Mouse (Mus musculus) left cerebral cortex, postnatal 25 days (tissue): ENCODE measurements around the gene Cdk1. TPM values are rescaled to one million over a fixed set of nuclear protein-coding genes. Genes with fewer than 3 reads are reported as not detected.
A peak's percentile ranks its signal among the peaks of the same experiment; 100 is the strongest.

ENCODE experiments used
- DNase-seq, 2 experiments: peaks; one replicate each; pipeline ENCODE4 v3.0.0; 2022; ENCODE audit warnings: low spot score in 2 of 2, mixed read lengths in 1 of 2
- intact Hi-C: fragments of 180-260 bp; cut with DNase I; formaldehyde crosslinking; loops from one replicate; pipeline ENCODE4 v1.15.1; 2025
- total RNA-seq, 2 experiments: library from RNA; stranded (reverse); gene quantifications; 2 replicates each; pipeline ENCODE4 v1.2.3; 2021

Cdk1 gene
- total RNA-seq, 2 experiments from 2014 or later: 0.73 to 0.87 TPM

- intact Hi-C loops: no loop called here
- no peak for DNase-seq
These were observed 1.5 kb downstream of the Cdk1 start for GRCm38 (mm10) chr10:69351071-69351841.

- intact Hi-C loops: no loop called here
- no peak for DNase-seq
These were observed 4.5 kb downstream of the Cdk1 start for GRCm38 (mm10) chr10:69348206-69348605.

GRCm38 (mm10) chr10:69342328-69342727, 10.4 kb downstream of the Cdk1 start:
- DNase-seq: no peak
- intact Hi-C loops: no loop called here

GRCm38 (mm10) chr10:69341570-69342227, 11.0 kb downstream of the Cdk1 start:
- no peak for DNase-seq
- intact Hi-C loops: no loop called here

GRCm38 (mm10) chr10:69340001-69340400, 12.7 kb downstream of the Cdk1 start:
- intact Hi-C loops: no loop called here
- DNase-seq: no peak

GRCm38 (mm10) chr10:69336219-69336618, 16.5 kb downstream of the Cdk1 start:
- no peak for DNase-seq
- intact Hi-C loops: no loop called here

- no peak for DNase-seq
- intact Hi-C loops: no loop called here
These were observed 17.1 kb downstream of the Cdk1 start for GRCm38 (mm10) chr10:69335611-69336010.

- intact Hi-C loops: no loop called here
- peak; percentile 8 to 18 for DNase-seq
These were observed 17.6 kb downstream of the Cdk1 start for GRCm38 (mm10) chr10:69335195-69335536.

GRCm38 (mm10) chr10:69334271-69335194, 18.2 kb downstream of the Cdk1 start:
- DNase-seq: peak; percentile 19 to 54
- intact Hi-C loops: no loop called here

- intact Hi-C loops: no loop called here
- no peak for DNase-seq
These were observed 19.5 kb downstream of the Cdk1 start for GRCm38 (mm10) chr10:69333212-69333611.

- no peak for DNase-seq
- intact Hi-C loops: no loop called here
These were observed 21.5 kb downstream of the Cdk1 start for GRCm38 (mm10) chr10:69331231-69331630.

GRCm38 (mm10) chr10:69328656-69329046, 24.1 kb downstream of the Cdk1 start:
- no peak for DNase-seq
- intact Hi-C loops: no loop called here

- intact Hi-C loops: no loop called here
- DNase-seq: no peak
These were observed 24.6 kb downstream of the Cdk1 start for GRCm38 (mm10) chr10:69328029-69328655.

GRCm38 (mm10) chr10:69327362-69327761, 25.4 kb downstream of the Cdk1 start:
- no peak for DNase-seq
- intact Hi-C loops: no loop called here

GRCm38 (mm10) chr10:69326433-69326832, 26.3 kb downstream of the Cdk1 start:
- DNase-seq: peak in 1 of 2 experiments; percentile 35
- intact Hi-C loops: no loop called here

- intact Hi-C loops: loop anchor here (5.0 kb wide), 1 partner anchor 863 kb away; no protein-coding TSS in a partner anchor
- no peak for DNase-seq
These were observed 27.9 kb downstream of the Cdk1 start for GRCm38 (mm10) chr10:69324816-69325215.

GRCm38 (mm10) chr10:69323986-69324385, 28.8 kb downstream of the Cdk1 start:
- no peak for DNase-seq
- intact Hi-C loops: loop anchor here (5.0 kb wide), 1 partner anchor 862 kb away; no protein-coding TSS in a partner anchor

- DNase-seq: no peak
- intact Hi-C loops: loop anchor here (2.0 to 5.0 kb wide), 2 partner anchors 419 to 859 kb away; no protein-coding TSS in a partner anchor
These were observed 31.2 kb downstream of the Cdk1 start for GRCm38 (mm10) chr10:69321519-69322035.
